Mouse (Mus musculus) intestine, embryonic 14.5 days (tissue): ENCODE results near the gene Nmnat1. TPM values are rescaled to one million over a fixed set of nuclear protein-coding genes. Genes with fewer than 3 reads are reported as not detected.

Experiments used
- ATAC-seq: fragments of 200-750 bp; cut with Nextera tagmentation; replicated peaks from 2 replicates; pipeline ENCODE4 v1.8.0; 2017; ENCODE audit warnings: low read depth, moderate number of reproducible peaks, moderate TSS enrichment, moderate library complexity; ENCODE audit not compliant: low FRiP score, low TSS enrichment
- DNase-seq: peaks from one replicate; pipeline ENCODE4 v3.0.0-alpha.2; 2018; ENCODE audit warnings: low spot score
- H3K27ac ChIP-seq: fragments of 300-500 bp; sonication (generic); 2 replicates; pipeline ENCODE4 v1.5.1; 2014; ENCODE audit warnings: low read depth, mild to moderate bottlenecking, control low read depth
- H3K27me3 ChIP-seq: fragments of 300-500 bp; sonication (generic); replicated peaks from 2 replicates; pipeline ENCODE4 v1.6.1; 2014; ENCODE audit warnings: low read length, control low read depth; ENCODE audit not compliant: control insufficient read depth, insufficient read depth
- H3K36me3 ChIP-seq: fragments of 300-500 bp; sonication (generic); 2 replicates; pipeline ENCODE4 v1.6.1; 2014; ENCODE audit warnings: low read length, control low read depth; ENCODE audit not compliant: control insufficient read depth, insufficient read depth
- H3K4me1 ChIP-seq: fragments of 300-500 bp; sonication (generic); replicated peaks from 2 replicates; pipeline ENCODE4 v1.6.1; 2014; ENCODE audit warnings: low read length, control low read depth, mixed read lengths; ENCODE audit not compliant: control insufficient read depth, insufficient read depth
- H3K4me2 ChIP-seq: fragments of 300-500 bp; sonication (generic); 2 replicates; pipeline ENCODE4 v1.6.1; 2014; ENCODE audit warnings: low read length
- H3K4me3 ChIP-seq: fragments of 300-500 bp; sonication (generic); 2 replicates; pipeline ENCODE4 v1.5.1; 2014; ENCODE audit warnings: low read depth, low read length, control low read depth, mixed read lengths
- H3K9ac ChIP-seq: fragments of 300-500 bp; sonication (generic); 2 replicates; pipeline ENCODE4 v1.6.1; 2014; ENCODE audit warnings: mild to moderate bottlenecking, low read length
- H3K9me3 ChIP-seq: fragments of 300-500 bp; sonication (generic); 2 replicates; pipeline ENCODE4 v1.6.1; 2016; ENCODE audit warnings: low read length, control low read depth; ENCODE audit not compliant: control insufficient read depth
- WGBS: fragments of 180-500 bp; shearing (Covaris S2); extraction: QIAGEN DNeasy Blood & Tissue Kit; methylation state at CpG from one replicate; pipeline ENCODE4 v1.1.7; 2014; 5-methylcytosine and 5-hydroxymethylcytosine counted together
- polyA plus RNA-seq: library from polyadenylated mRNA; unstranded; fragments of >200 nt; fragmentation: Nextera tagmentation; extraction: Ambion mirVana; gene quantifications from 2 replicates; pipeline ENCODE4 v1.2.1, GENCODE M21; 2014

The Nmnat1 gene
- polyA plus RNA-seq, 1 experiment from 2014 or later = 12.0 TPM

DNA sequence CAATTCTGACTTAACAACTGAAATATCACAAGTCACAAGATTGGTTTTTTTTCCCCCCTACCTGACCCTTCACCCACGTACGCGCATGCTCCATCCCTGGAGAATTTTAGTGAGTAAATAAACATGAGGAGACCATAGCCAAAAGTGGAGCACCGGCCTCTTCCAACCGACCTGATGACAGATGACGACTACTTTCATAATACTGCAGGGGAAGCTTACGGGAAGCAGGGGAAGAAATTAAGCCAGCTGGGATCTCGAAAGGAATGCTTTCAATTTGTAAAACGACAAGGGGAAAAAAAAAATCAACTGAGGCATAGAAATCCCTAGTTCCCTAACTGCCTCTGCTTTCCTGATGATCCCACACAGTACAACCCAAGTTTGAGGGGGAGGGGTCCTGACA is 60.2 kb downstream of the Nmnat1 start:
- Histone ChIP-seq H3K9ac (peak overlapping the region; percentile 63), H3K27me3 (no peaks in the 10 kb centered on the region), H3K36me3 (no peaks in the 10 kb centered on the region), H3K4me2 (peak overlapping the region; percentile 79), H3K4me3 (peak overlapping the region; percentile 65), H3K4me1 (peaks cover 9% of the 10 kb centered on the region), H3K9me3 (no peaks in the 10 kb centered on the region), H3K27ac (no peak overlapping the region)
- DNase-seq (no peak), ATAC-seq (no peak)
- WGBS = under 1% methylated on average over 9 of the region's 9 CpGs

GRCm38 (mm10) chr4:149417854-149418365 is 67.1 kb downstream of the Nmnat1 start:
- no peak overlapping the region for H3K27ac ChIP-seq
- 77% methylated on average over 5 of the region's 5 CpGs for WGBS
- H3K9ac ChIP-seq = no peak overlapping the region
- no peaks in the 10 kb centered on the region for H3K36me3 ChIP-seq
- DNase-seq = no peak
- peaks cover 24% of the 10 kb centered on the region for H3K4me1 ChIP-seq
- no peak overlapping the region for H3K4me3 ChIP-seq
- ATAC-seq = no peak
- H3K9me3 ChIP-seq = no peaks in the 10 kb centered on the region
- no peaks in the 10 kb centered on the region for H3K27me3 ChIP-seq
- H3K4me2 ChIP-seq = no peak overlapping the region

Other genes with a start within 250 kb of the Nmnat1 start
- gene Kif1b, start 177.5 kb downstream of the Nmnat1 start, polyA plus RNA-seq = 34.4 and 36.5 TPM in 2 replicates
- 40.8 and 42.5 TPM in 2 replicates for gene Ube4b, start 58.5 kb downstream of the Nmnat1 start, polyA plus RNA-seq
- 0.63 and 1.5 TPM in 2 replicates for gene Rbp7, start 30.2 kb downstream of the Nmnat1 start, polyA plus RNA-seq
- 0.83 TPM in 1 of 2 replicates, not detected in the other for gene Tmem274, start 7.8 kb downstream of the Nmnat1 start, polyA plus RNA-seq
- 42.2 and 46.5 TPM in 2 replicates for gene Lzic, start within 50 bp of the Nmnat1 start, polyA plus RNA-seq
- 53.0 and 54.3 TPM in 2 replicates for gene Ctnnbip1, start 33.0 kb upstream of the Nmnat1 start, polyA plus RNA-seq
- 20.5 and 30.8 TPM in 2 replicates for gene Clstn1, start 101.3 kb upstream of the Nmnat1 start, polyA plus RNA-seq
- gene Pik3cd, start 217.4 kb upstream of the Nmnat1 start, polyA plus RNA-seq = 5.2 and 5.8 TPM in 2 replicates